Mouse (Mus musculus): Measurements from ENCODE around the gene Mtmr2. TPM values are rescaled to one million over a fixed set of nuclear protein-coding genes. Genes with fewer than 3 reads are reported as not detected.

The Mtmr2 gene
- polyA plus RNA-seq, 2 experiments, result 27.3 to 74.0 TPM

GRCm38 (mm10) chr9:13835256-13835655, 87.0 kb downstream of the Mtmr2 start:
- no peak overlapping the region for H3K27ac ChIP-seq (replicated peaks; ENCODE audit: low read depth, low read length)
- no peak for ATAC-seq (ENCODE audit: low FRiP score, low read depth)

GRCm38 (mm10) chr9:13836726-13837125, 88.5 kb downstream of the Mtmr2 start:
- H3K4me1 ChIP-seq (ENCODE audit: control insufficient read depth, insufficient read depth, low read length), result no peaks in the 10 kb centered on the region
- TF ChIP-seq POLR2A (IDR thresholded peaks at IDR 0.05; ENCODE audit: borderline replicate concordance, extremely low read depth, insufficient read depth, insufficient read length), result no peak
- peaks cover 90% of the 10 kb centered on the region for H3K36me3 ChIP-seq (ENCODE audit: control insufficient read depth, insufficient read depth, low read length)
- H3K27ac ChIP-seq (replicated peaks; ENCODE audit: low read depth, low read length), result no peak overlapping the region
- H3K9me3 ChIP-seq (ENCODE audit: control insufficient read depth, low read length), result no peaks in the 10 kb centered on the region
- DNase-seq (ENCODE audit: low spot score) (no peak), ATAC-seq (ENCODE audit: low FRiP score, low read depth) (no peak)
- H3K27me3 ChIP-seq (ENCODE audit: control insufficient read depth, insufficient read depth, low read length), result no peaks in the 10 kb centered on the region
- no peak overlapping the region for H3K9ac ChIP-seq (ENCODE audit: low read depth, low read length, severe bottlenecking)
- no peak overlapping the region for H3K4me3 ChIP-seq (replicated peaks; ENCODE audit: low read length)
- no peak overlapping the region for H3K4me2 ChIP-seq (replicated peaks; ENCODE audit: low read depth, low read length, severe bottlenecking)
- WGBS, result 79% methylated on average over 2 of the region's 2 CpGs

More at GRCm38 (mm10) chr9:13835256-13835655, 87.0 kb downstream of the Mtmr2 start:
- WGBS, result 90% methylated on average over 3 of the region's 3 CpGs
- Histone ChIP-seq H3K4me1 (ENCODE audit: control insufficient read depth, insufficient read depth, low read length) (no peaks in the 10 kb centered on the region), H3K9ac (ENCODE audit: low read depth, low read length, severe bottlenecking) (no peak overlapping the region), H3K36me3 (ENCODE audit: control insufficient read depth, insufficient read depth, low read length) (peaks cover 88% of the 10 kb centered on the region), H3K4me2 (replicated peaks; ENCODE audit: low read depth, low read length, severe bottlenecking) (no peak overlapping the region), H3K27me3 (ENCODE audit: control insufficient read depth, insufficient read depth, low read length) (no peaks in the 10 kb centered on the region), H3K4me3 (replicated peaks; ENCODE audit: low read length) (no peak overlapping the region), H3K9me3 (ENCODE audit: control insufficient read depth, low read length) (no peaks in the 10 kb centered on the region)
- no peak for DNase-seq (ENCODE audit: low spot score)
- TF ChIP-seq POLR2A (IDR thresholded peaks at IDR 0.05; ENCODE audit: borderline replicate concordance, extremely low read depth, insufficient read depth, insufficient read length), result no peak

- Histone ChIP-seq H3K4me2 (replicated peaks; ENCODE audit: low read depth, low read length, severe bottlenecking) (no peak overlapping the region), H3K27ac (replicated peaks; ENCODE audit: low read depth, low read length) (no peak overlapping the region), H3K9ac (ENCODE audit: low read depth, low read length, severe bottlenecking) (no peak overlapping the region), H3K4me3 (replicated peaks; ENCODE audit: low read length) (no peak overlapping the region), H3K9me3 (ENCODE audit: control insufficient read depth, low read length) (no peaks in the 10 kb centered on the region), H3K27me3 (ENCODE audit: control insufficient read depth, insufficient read depth, low read length) (no peaks in the 10 kb centered on the region), H3K36me3 (ENCODE audit: control insufficient read depth, insufficient read depth, low read length) (peaks cover 34% of the 10 kb centered on the region), H3K4me1 (ENCODE audit: control insufficient read depth, insufficient read depth, low read length) (no peaks in the 10 kb centered on the region)
- no peak for TF ChIP-seq POLR2A (IDR thresholded peaks at IDR 0.05; ENCODE audit: borderline replicate concordance, extremely low read depth, insufficient read depth, insufficient read length)
- no peak for DNase-seq (ENCODE audit: low spot score)
- no peak for ATAC-seq (ENCODE audit: low FRiP score, low read depth)
- WGBS, result 79% methylated on average over 3 of the region's 3 CpGs
These were observed 99.4 kb downstream of the Mtmr2 start for GRCm38 (mm10) chr9:13847591-13847990.

- Histone ChIP-seq H3K9me3 (ENCODE audit: control insufficient read depth, low read length) (no peaks in the 10 kb centered on the region), H3K9ac (ENCODE audit: low read depth, low read length, severe bottlenecking) (no peak overlapping the region), H3K27ac (replicated peaks; ENCODE audit: low read depth, low read length) (no peak overlapping the region), H3K4me1 (ENCODE audit: control insufficient read depth, insufficient read depth, low read length) (no peaks in the 10 kb centered on the region), H3K27me3 (ENCODE audit: control insufficient read depth, insufficient read depth, low read length) (no peaks in the 10 kb centered on the region), H3K36me3 (ENCODE audit: control insufficient read depth, insufficient read depth, low read length) (peaks cover 24% of the 10 kb centered on the region), H3K4me3 (replicated peaks; ENCODE audit: low read length) (no peak overlapping the region), H3K4me2 (replicated peaks; ENCODE audit: low read depth, low read length, severe bottlenecking) (no peak overlapping the region)
- ATAC-seq (ENCODE audit: low FRiP score, low read depth) (peak; percentile 80; the same call in 1 of the 2 replicates), DNase-seq (ENCODE audit: low spot score) (peak; percentile 81)
- WGBS, result 70% methylated on average over 10 of the region's 10 CpGs
- TF ChIP-seq POLR2A (IDR thresholded peaks at IDR 0.05; ENCODE audit: borderline replicate concordance, extremely low read depth, insufficient read depth, insufficient read length), result no peak
These were observed 100.6 kb downstream of the Mtmr2 start for GRCm38 (mm10) chr9:13848481-13849480.

GRCm38 (mm10) chr9:13853876-13854275, 105.7 kb downstream of the Mtmr2 start:
- TF ChIP-seq POLR2A (IDR thresholded peaks at IDR 0.05; ENCODE audit: borderline replicate concordance, extremely low read depth, insufficient read depth, insufficient read length), result no peak
- Histone ChIP-seq H3K9me3 (ENCODE audit: control insufficient read depth, low read length) (no peaks in the 10 kb centered on the region), H3K4me3 (replicated peaks; ENCODE audit: low read length) (no peak overlapping the region), H3K4me1 (ENCODE audit: control insufficient read depth, insufficient read depth, low read length) (no peaks in the 10 kb centered on the region), H3K9ac (ENCODE audit: low read depth, low read length, severe bottlenecking) (no peak overlapping the region), H3K4me2 (replicated peaks; ENCODE audit: low read depth, low read length, severe bottlenecking) (no peak overlapping the region), H3K27me3 (ENCODE audit: control insufficient read depth, insufficient read depth, low read length) (no peaks in the 10 kb centered on the region), H3K27ac (replicated peaks; ENCODE audit: low read depth, low read length) (no peak overlapping the region), H3K36me3 (ENCODE audit: control insufficient read depth, insufficient read depth, low read length) (no peaks in the 10 kb centered on the region)
- ATAC-seq (ENCODE audit: low FRiP score, low read depth) (no peak), DNase-seq (ENCODE audit: low spot score) (no peak)
- 16% methylated on average over 3 of the region's 3 CpGs for WGBS

Other genes starting within 250 kb of the Mtmr2 start
- gene Cep57, start 78.7 kb downstream of the Mtmr2 start, polyA plus RNA-seq (2012; rRNA removed), result 42.2 and 53.1 TPM in 2 replicates
- gene Cep57, start 78.7 kb downstream of the Mtmr2 start, polyA plus RNA-seq (2014; fragmentation: Nextera tagmentation; extraction: Ambion mirVana), result 46.9 and 54.7 TPM in 2 replicates
- 34.1 and 34.6 TPM in 2 replicates for gene Fam76b, start 79.3 kb downstream of the Mtmr2 start, polyA plus RNA-seq (2012; rRNA removed)
- 24.2 and 24.6 TPM in 2 replicates for gene Fam76b, start 79.3 kb downstream of the Mtmr2 start, polyA plus RNA-seq (2014; fragmentation: Nextera tagmentation; extraction: Ambion mirVana)